Mouse (Mus musculus): ENCODE data around the gene Slc15a4. TPM values are rescaled to one million over a fixed set of nuclear protein-coding genes. Genes with fewer than 3 reads are reported as not detected.

Slc15a4 gene
- polyA plus RNA-seq (2012; ENCODE audit: insufficient read depth, low replicate concordance): 7.9 and 11.9 TPM in 2 replicates

DNA sequence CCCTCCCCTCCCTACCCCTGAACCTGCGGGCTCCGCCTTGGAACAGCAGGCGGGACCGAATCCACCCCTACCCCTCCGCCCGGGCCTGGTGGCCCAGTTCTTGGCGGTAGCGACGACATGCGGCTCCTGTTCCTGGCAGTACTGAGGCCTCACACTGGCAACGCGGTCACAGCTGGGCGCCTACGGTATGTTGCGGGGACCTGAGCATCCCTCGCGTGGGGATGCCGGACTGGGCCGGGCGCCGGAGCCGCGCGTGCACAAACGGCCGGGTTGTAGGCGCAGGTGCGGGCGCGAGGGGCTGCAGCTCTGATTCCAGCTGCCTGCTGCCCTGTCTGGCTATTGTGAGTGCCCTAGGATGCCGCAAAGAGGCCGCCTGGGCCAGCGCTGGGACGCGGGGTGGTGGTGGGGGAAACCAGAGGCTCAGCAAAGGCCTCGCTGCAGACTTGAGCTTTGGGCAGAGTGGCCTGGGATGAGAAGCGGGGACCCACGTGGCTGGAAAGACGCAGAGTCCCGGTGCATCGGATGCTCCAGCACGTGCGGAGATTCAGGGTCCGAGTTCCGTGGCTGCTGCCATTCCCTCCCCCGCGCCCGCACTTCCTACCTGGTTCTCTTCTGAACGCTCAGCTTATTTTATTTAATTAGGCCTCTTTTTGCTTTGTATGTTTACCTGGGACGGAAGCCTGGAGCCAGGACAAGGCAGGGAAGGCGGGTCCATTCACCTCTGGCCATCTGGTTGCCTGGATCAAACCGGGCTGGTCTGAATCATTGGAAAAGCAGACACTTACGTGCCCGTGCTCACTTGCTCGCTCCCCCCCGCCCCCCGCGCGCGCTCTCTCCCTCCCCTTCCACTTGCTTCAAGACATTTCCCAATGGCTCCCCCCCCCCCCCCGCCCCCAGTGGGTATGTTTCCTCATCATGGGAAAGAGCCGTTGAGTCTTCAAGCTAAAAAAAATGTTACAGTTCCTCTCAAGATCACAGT is at the start of gene Slc15a4, which contains the start of gene Glt1d1:
Gene Slc15a4, minus strand, starts transcription at position 731 of the 979 bp plus-strand sequence.
Gene Glt1d1, plus strand, starts transcription at position 96 of the 979 bp plus-strand sequence.
- no peaks in the 10 kb centered on the region for H3K36me3 ChIP-seq (replicated peaks; ENCODE audit: low read length)

DNA sequence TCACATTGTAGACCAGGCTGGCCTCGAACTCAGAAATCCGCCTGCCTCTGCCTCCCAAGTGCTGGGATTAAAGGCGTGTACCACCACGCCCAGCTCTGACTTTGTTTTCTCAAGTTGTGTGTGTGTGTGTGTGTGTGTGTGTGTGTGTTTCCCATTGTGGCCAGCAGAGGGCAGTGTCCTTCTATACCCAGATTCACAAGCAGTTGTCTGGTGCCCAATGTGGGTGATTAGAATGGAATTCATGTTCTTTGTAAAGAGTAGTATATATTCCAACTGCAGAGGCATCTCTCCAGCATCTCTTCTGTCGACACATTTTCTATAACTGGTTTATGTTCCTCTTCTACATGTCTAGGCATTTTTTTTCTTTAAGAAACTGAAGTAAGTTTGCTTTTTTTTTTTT is 45.8 kb upstream of the Slc15a4 start:
- no peaks in the 10 kb centered on the region for H3K4me1 ChIP-seq
- H3K36me3 ChIP-seq (replicated peaks; ENCODE audit: low read length): no peaks in the 10 kb centered on the region
- TF ChIP-seq FLI1 (IDR thresholded peaks at IDR 0.05; ENCODE audit: low read length): no peak
- no peak for TF ChIP-seq GATA1 (IDR thresholded peaks at IDR 0.05; ENCODE audit: borderline replicate concordance, low read length)
- no peaks in the 10 kb centered on the region for H3K27me3 ChIP-seq (replicated peaks)
- H3K9me3 ChIP-seq: peaks cover 61% of the 10 kb centered on the region
- no peak overlapping the region for H3K4me3 ChIP-seq (replicated peaks)

More for the DNA sequence above, at the start of gene Slc15a4, which contains the start of gene Glt1d1:
- H3K4me1 ChIP-seq: peaks cover 7% of the 10 kb centered on the region; the same call in 1 of the 2 replicates
- H3K27me3 ChIP-seq (replicated peaks): peaks cover 36% of the 10 kb centered on the region
- TF ChIP-seq FLI1 (IDR thresholded peaks at IDR 0.05; ENCODE audit: low read length): no peak
- TF ChIP-seq GATA1 (IDR thresholded peaks at IDR 0.05; ENCODE audit: borderline replicate concordance, low read length): no peak
- H3K4me3 ChIP-seq (replicated peaks): peak within 1 kb of the TSS; percentile 79
- peaks cover 31% of the 10 kb centered on the region for H3K9me3 ChIP-seq

DNA sequence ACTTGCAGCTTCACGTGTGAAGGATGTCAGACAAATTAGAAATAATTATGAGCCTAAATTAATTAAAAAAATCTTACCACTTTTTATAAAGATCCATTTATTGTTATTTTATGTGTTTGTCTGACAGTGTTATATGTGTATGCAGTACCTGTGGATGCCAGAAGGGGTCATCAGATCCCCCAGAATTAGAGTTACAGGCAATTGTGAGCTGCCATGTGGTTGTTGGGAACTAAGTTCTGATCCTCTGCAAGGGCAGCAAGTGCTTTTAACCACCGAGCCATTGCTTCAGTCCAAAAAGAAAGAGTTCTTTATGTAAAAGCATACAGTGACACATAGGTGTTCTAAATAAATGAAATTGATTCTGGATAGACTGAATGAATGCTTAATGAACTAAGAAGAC is 44.9 kb upstream of the Slc15a4 start:
- Histone ChIP-seq H3K4me1 (no peaks in the 10 kb centered on the region), H3K27me3 (replicated peaks) (no peaks in the 10 kb centered on the region), H3K4me3 (replicated peaks) (no peak overlapping the region), H3K36me3 (replicated peaks; ENCODE audit: low read length) (no peaks in the 10 kb centered on the region), H3K9me3 (peaks cover 61% of the 10 kb centered on the region)
- no peak for TF ChIP-seq FLI1 (IDR thresholded peaks at IDR 0.05; ENCODE audit: low read length)
- TF ChIP-seq GATA1 (IDR thresholded peaks at IDR 0.05; ENCODE audit: borderline replicate concordance, low read length): no peak

DNA sequence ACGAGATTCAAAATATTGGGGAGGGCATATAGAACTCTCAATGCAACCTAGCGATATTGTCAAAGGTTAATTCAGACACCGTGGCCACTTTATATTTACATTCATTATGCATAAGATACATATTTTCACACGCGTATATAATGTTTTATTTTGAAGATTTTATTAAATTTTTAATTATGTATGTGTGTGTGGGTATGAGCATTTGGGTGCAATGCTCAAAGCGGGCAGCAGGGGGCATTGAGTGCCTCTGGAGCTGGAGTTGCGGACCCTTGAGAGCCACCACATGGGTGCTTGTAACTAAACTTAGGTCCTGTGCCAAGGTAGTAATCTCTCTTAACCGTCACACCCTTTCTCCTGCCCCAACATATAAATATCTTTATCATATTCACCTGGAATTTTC is 41.2 kb upstream of the Slc15a4 start:
- no peak for TF ChIP-seq GATA1 (IDR thresholded peaks at IDR 0.05; ENCODE audit: borderline replicate concordance, low read length)
- TF ChIP-seq FLI1 (IDR thresholded peaks at IDR 0.05; ENCODE audit: low read length): no peak
- no peaks in the 10 kb centered on the region for H3K36me3 ChIP-seq (replicated peaks; ENCODE audit: low read length)
- peaks cover 44% of the 10 kb centered on the region for H3K9me3 ChIP-seq
- H3K4me1 ChIP-seq: no peaks in the 10 kb centered on the region
- H3K27me3 ChIP-seq (replicated peaks): no peaks in the 10 kb centered on the region
- H3K4me3 ChIP-seq (replicated peaks): no peak overlapping the region

DNA sequence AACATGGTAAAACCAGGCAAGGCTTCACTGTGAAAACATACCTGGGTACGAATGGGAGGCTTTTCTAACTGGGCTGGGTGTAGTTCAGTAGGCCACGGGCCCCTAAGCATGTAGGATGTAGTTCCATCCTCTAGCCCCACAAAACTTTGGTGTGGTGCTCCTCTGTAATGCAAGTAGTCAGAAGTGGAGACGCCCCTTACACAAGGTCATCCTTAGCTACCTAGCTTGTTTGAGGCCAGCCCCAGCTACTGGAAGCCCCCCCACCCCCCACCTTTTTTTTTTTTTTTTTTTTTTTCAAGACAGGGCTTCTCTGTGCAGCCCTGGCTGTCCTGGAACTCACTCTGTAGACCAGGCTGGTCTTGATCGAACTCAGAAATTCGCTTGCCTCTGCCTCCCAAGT is 28.3 kb upstream of the Slc15a4 start:
- H3K27me3 ChIP-seq (replicated peaks): no peaks in the 10 kb centered on the region
- H3K9me3 ChIP-seq: peaks cover 68% of the 10 kb centered on the region
- no peaks in the 10 kb centered on the region for H3K36me3 ChIP-seq (replicated peaks; ENCODE audit: low read length)
- no peak for TF ChIP-seq GATA1 (IDR thresholded peaks at IDR 0.05; ENCODE audit: borderline replicate concordance, low read length)
- TF ChIP-seq FLI1 (IDR thresholded peaks at IDR 0.05; ENCODE audit: low read length): no peak
- no peak overlapping the region for H3K4me3 ChIP-seq (replicated peaks)
- no peaks in the 10 kb centered on the region for H3K4me1 ChIP-seq

DNA sequence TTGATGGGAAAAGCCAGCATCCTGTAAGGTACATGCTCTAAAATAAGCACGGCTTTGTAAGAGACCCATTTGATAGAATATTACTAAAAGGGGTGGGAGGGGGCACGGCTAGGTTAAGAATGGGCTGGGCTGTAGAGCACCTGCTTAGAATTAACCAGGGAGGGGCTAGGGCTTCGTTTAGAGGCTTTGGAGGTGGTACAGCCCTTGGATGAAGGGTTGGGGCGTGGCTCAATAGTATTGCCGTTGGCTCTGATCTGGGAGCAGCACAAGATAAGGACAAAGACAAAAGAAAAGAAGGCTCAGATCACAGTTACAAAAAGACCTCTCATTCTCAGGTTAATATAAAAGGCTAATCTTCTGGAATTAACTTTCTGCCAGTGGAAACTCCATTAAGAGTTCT is 27.6 kb upstream of the Slc15a4 start:
- Histone ChIP-seq H3K36me3 (replicated peaks; ENCODE audit: low read length) (no peaks in the 10 kb centered on the region), H3K4me1 (no peaks in the 10 kb centered on the region), H3K9me3 (peaks cover 65% of the 10 kb centered on the region), H3K4me3 (replicated peaks) (no peak overlapping the region), H3K27me3 (replicated peaks) (no peaks in the 10 kb centered on the region)
- TF ChIP-seq FLI1 (IDR thresholded peaks at IDR 0.05; ENCODE audit: low read length): no peak
- TF ChIP-seq GATA1 (IDR thresholded peaks at IDR 0.05; ENCODE audit: borderline replicate concordance, low read length): no peak

DNA sequence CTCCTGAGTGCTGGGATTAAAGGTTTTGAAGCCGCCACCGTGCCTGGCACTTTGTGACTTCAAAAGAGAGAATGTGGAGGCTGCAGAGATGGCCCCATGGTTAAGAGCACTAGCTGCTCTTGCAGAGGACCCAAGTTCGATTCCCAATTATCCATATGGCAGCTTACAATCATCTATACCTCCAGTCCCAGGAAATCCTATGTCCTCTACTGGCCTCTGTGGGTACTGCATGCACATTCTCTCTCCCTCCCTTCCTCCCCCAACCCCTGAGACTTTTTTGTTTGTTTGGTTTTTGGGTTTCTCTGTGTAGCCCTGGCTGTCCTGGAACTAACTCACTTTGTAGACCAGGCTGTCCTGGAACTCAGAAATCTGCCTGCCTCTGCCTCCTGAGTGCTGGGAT is 26.6 kb upstream of the Slc15a4 start:
- no peaks in the 10 kb centered on the region for H3K27me3 ChIP-seq (replicated peaks)
- no peaks in the 10 kb centered on the region for H3K36me3 ChIP-seq (replicated peaks; ENCODE audit: low read length)
- no peaks in the 10 kb centered on the region for H3K4me1 ChIP-seq
- no peak for TF ChIP-seq GATA1 (IDR thresholded peaks at IDR 0.05; ENCODE audit: borderline replicate concordance, low read length)
- no peak for TF ChIP-seq FLI1 (IDR thresholded peaks at IDR 0.05; ENCODE audit: low read length)
- peaks cover 61% of the 10 kb centered on the region for H3K9me3 ChIP-seq
- no peak overlapping the region for H3K4me3 ChIP-seq (replicated peaks)

DNA sequence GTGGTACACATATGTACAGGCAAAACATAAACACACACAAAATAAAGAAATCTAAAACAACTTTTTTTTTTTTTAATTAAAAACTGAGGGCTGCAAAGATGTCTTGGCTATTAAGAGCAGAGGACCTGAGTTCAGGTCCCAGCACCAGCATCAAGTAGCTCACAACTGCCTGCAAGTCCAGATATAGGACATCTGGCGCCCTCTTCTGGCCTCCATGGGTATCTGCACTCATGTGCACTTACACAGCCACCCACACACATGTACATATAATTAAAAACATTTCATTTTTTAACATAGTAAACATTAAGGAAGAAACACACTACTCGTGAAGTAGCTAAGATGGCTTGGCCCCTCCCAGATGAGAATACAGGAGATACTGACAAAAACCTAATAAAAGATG is 25.6 kb upstream of the Slc15a4 start:
- Histone ChIP-seq H3K9me3 (peaks cover 61% of the 10 kb centered on the region), H3K36me3 (replicated peaks; ENCODE audit: low read length) (no peaks in the 10 kb centered on the region), H3K27me3 (replicated peaks) (no peaks in the 10 kb centered on the region), H3K4me1 (no peaks in the 10 kb centered on the region), H3K4me3 (replicated peaks) (peak overlapping the region; percentile 14)
- TF ChIP-seq GATA1 (IDR thresholded peaks at IDR 0.05; ENCODE audit: borderline replicate concordance, low read length) (no peak), FLI1 (IDR thresholded peaks at IDR 0.05; ENCODE audit: low read length) (no peak)

DNA sequence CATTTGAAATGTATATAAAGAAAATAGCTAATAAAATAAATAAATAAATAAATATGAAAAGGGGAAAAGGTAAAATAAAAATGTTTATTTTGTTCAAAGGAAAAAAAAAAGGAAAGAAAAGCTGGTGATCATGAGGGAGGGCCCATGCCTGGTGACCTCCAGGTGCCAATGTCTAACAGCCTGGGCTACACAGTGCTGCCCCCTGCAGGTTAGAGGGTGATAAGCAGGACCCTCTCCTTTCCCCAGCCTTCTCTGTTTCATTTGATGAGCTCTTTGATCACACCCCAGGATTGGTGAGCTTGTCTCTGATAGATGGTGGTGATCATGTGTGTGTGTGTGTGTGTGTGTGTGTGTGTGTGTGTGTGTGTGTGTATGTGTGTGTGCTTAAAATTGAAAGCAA is 16.4 kb upstream of the Slc15a4 start:
- Histone ChIP-seq H3K4me1 (no peaks in the 10 kb centered on the region), H3K36me3 (replicated peaks; ENCODE audit: low read length) (no peaks in the 10 kb centered on the region), H3K27me3 (replicated peaks) (no peaks in the 10 kb centered on the region), H3K9me3 (peaks cover 53% of the 10 kb centered on the region), H3K4me3 (replicated peaks) (no peak overlapping the region)
- no peak for TF ChIP-seq GATA1 (IDR thresholded peaks at IDR 0.05; ENCODE audit: borderline replicate concordance, low read length)
- no peak for TF ChIP-seq FLI1 (IDR thresholded peaks at IDR 0.05; ENCODE audit: low read length)

DNA sequence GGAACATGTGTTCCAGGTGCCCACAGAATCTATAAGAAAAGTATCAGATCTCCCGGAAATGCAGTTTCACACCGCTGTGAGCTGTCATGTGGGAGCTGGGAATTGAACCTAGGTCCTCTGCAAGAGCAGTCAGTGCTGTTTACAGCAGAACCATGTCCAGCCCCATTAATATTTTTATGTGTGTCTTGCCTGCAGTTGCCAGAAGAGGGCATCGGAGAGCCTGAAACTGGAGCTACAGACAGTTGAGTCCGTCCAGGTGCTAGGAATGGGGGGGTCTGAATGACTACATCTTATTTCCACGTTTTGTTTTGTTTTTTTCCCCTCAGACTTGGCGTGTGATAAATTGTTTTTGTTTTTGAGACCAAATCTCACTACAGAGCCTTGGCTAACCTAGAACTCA is 15.3 kb upstream of the Slc15a4 start:
- Histone ChIP-seq H3K4me3 (replicated peaks) (no peak overlapping the region), H3K9me3 (peaks cover 53% of the 10 kb centered on the region), H3K36me3 (replicated peaks; ENCODE audit: low read length) (no peaks in the 10 kb centered on the region), H3K4me1 (no peaks in the 10 kb centered on the region), H3K27me3 (replicated peaks) (no peaks in the 10 kb centered on the region)
- TF ChIP-seq GATA1 (IDR thresholded peaks at IDR 0.05; ENCODE audit: borderline replicate concordance, low read length) (no peak), FLI1 (IDR thresholded peaks at IDR 0.05; ENCODE audit: low read length) (no peak)

All from megakaryocyte, embryonic 14.5 days (primary cell).